Mouse (Mus musculus): ENCODE measurements around the gene Nelfcd. TPM values are rescaled to one million over a fixed set of nuclear protein-coding genes. Genes with fewer than 3 reads are reported as not detected.

Gene Nelfcd
- total RNA-seq, 2 experiments from 2014 or later, result 43.9 to 44.0 TPM

- DNase-seq, result no peak
- intact Hi-C loops (cut with DNase I), result no loop called here
These were observed 21.5 kb downstream of the Nelfcd start for GRCm38 (mm10) chr2:174436916-174437696.

DNA sequence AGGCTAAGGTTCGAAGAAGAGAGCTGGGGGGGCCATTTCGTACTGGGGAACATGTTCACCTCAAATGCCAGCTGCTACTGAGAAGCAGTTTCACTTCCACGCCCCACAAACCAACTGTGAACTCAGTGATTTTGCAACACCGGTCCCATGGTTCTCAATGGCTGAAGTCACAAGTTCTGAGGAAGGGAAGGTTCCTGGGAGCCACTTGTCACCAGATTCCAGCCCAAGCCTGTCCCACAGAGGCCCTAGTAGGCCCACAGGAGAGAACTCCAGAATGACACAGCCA, 22.0 kb downstream of the Nelfcd start:
- peak; percentile 20 to 21 for DNase-seq
- intact Hi-C loops (cut with DNase I), result no loop called here

DNA sequence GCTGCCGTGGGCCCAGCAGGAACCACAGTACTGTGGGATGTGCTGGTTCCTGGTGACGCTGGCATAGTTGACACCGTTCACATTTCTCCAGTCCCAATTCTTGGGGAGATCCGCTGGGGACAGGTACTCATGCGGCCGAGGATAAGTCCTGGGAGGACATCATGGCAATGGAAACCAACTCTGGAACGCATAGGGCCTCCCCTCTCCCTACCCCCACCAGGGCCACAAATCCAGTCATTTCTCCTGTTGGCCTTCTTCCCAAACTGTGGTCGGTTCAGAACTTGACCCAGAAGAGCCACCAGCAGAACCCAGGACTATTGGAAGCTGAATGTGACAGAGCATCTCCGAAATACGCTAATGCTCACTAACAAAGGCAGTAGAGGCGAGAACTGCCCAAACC, 22.6 kb downstream of the Nelfcd start:
- DNase-seq, result no peak
- intact Hi-C loops (cut with DNase I), result no loop called here

DNA sequence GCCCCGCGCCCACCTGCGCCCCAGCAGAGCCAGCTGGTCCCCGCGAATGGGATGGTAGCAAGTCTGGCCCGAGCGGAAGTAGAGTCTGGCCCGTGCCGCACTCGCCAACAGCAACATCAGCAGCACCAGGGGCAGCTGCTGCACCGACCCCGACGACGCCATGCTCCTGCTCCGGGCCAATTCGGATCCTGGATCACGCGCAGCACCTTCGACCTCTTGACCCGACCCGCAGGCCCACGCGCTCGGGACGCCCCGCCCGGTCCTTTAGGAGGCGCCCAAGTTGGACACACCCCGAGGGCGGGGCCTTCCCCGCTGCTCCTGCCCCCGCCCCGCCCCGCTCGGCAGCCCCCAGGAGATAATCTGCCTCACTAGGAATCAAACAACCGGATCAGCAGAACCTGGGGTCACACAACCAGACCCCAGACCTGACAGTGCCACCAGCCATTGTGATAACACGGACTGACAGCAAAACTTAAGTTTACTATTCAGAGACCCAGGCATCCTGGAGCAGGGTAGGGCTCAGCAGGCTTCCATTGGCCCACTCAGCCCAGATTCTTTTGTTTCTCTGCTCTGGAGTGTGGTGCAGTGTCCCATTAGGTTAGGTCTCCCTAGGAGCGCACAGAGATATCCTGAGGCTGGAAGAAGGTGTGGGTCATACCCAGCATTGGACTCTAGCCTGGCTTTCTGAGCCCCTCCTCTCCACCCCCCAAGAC, 23.3 kb downstream of the Nelfcd start, which contains the start of gene Ctsz:
Ctsz (minus strand) TSS at position 303 of the 713 bp plus-strand sequence.
- intact Hi-C loops (cut with DNase I), result no loop called here
- DNase-seq, result peak; percentile 68 to 77

- DNase-seq, result no peak
These were observed 23.8 kb downstream of the Nelfcd start for GRCm38 (mm10) chr2:174439450-174439838.

GRCm38 (mm10) chr2:174439961-174440360, 24.4 kb downstream of the Nelfcd start:
- DNase-seq, result no peak
- intact Hi-C loops (cut with DNase I), result no loop called here

More at GRCm38 (mm10) chr2:174439450-174439838, 23.8 kb downstream of the Nelfcd start:
- intact Hi-C loops (cut with DNase I), result no loop called here

- intact Hi-C loops (cut with DNase I), result no loop called here
These were observed 26.3 kb downstream of the Nelfcd start for GRCm38 (mm10) chr2:174441898-174442297.

GRCm38 (mm10) chr2:174442460-174442859, 26.9 kb downstream of the Nelfcd start:
- intact Hi-C loops (cut with DNase I), result no loop called here
- DNase-seq, result peak; percentile 37 to 39

More at GRCm38 (mm10) chr2:174441898-174442297, 26.3 kb downstream of the Nelfcd start:
- DNase-seq, result no peak

- intact Hi-C loops (cut with DNase I), result no loop called here
- no peak for DNase-seq
These were observed 27.4 kb downstream of the Nelfcd start for GRCm38 (mm10) chr2:174443046-174443445.

GRCm38 (mm10) chr2:174444359-174444758, 28.8 kb downstream of the Nelfcd start:
- intact Hi-C loops (cut with DNase I), result no loop called here
- DNase-seq, result no peak

DNA sequence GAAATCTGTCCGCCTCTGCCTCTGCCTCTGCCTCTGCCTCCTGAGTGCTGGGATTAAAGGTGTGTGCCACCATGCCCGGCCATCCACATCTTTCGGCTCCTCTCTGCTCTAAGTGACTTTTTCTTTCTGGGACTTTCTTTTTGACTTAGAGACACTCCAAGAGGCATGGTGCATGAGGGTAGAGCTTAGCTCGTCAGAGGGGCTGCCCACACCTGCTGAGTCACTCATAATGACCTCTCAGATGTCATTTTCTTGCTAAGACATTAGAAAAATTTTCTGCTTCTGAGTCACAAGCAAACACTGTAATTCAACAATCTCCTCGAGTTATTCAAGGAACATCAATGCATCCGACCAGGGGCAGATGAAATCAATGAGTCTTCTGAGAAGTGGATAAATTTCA, 29.4 kb downstream of the Nelfcd start:
- intact Hi-C loops (cut with DNase I), result no loop called here
- no peak for DNase-seq

GRCm38 (mm10) chr2:174446492-174446891, 30.9 kb downstream of the Nelfcd start:
- DNase-seq, result no peak
- intact Hi-C loops (cut with DNase I), result no loop called here

DNA sequence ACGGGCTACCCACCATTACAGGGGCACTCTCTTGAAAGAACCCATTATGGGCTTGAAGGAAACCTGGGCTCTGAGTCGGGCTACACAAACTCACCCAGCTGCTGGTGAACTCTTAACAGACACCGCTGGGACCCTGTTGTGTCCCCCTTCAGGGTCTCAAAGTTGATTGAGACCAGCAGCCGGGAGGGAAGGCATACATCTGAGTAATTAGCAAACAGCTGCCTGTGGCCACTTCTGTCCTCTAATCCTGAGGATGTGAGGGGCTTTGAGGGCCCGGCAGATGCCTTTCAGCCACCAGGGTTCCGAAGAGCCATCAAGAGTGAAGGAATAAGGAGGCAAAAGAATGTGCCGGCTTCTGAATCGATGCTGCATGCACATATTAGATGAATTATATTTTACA, 31.3 kb downstream of the Nelfcd start:
- DNase-seq, result no peak
- intact Hi-C loops (cut with DNase I), result no loop called here

- intact Hi-C loops (cut with DNase I), result no loop called here
- DNase-seq, result no peak
These were observed 32.8 kb downstream of the Nelfcd start for GRCm38 (mm10) chr2:174448405-174448804.

- DNase-seq, result no peak
- intact Hi-C loops (cut with DNase I), result no loop called here
These were observed 34.7 kb downstream of the Nelfcd start, which contains the start of gene Tubb1 for GRCm38 (mm10) chr2:174450353-174450752. Gene Tubb1, plus strand, starts transcription at chr2:174450695.

- DNase-seq, result peak in 1 of 2 experiments; percentile 39
- intact Hi-C loops (cut with DNase I), result loop anchor here (2.0 kb wide), 1 partner anchor 141 kb away; no protein-coding TSS in a partner anchor
These were observed 38.1 kb downstream of the Nelfcd start for GRCm38 (mm10) chr2:174453681-174454080.

GRCm38 (mm10) chr2:174459365-174459764, 43.8 kb downstream of the Nelfcd start:
- intact Hi-C loops (cut with DNase I), result no loop called here
- DNase-seq, result no peak

DNA sequence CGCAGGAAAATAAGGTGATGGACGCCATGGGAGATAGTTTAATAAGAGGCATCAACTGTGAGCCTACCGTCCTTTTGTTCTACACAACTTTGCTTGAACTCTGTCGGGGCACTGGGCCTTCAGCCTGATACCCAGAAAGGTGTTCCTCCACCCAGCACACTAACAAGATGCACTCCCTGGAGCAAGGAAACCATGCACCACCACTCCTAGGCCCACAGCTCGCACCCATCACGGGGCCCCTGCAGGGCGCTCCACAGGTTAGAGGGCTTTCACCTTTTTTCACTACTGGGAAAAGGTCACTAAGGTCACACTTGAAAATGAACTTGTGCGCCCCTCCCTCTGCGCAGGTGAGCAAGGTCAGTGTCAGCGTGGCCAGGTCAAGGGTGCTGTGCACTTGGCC, 47.8 kb downstream of the Nelfcd start:
- peak in 1 of 2 experiments; percentile 51 for DNase-seq
- intact Hi-C loops (cut with DNase I), result loop anchor here (2.0 to 10.0 kb wide), 2 partner anchors 133 to 389 kb away; partner anchors contain the start of gene Stx16

- DNase-seq, result peak; percentile 97 to 98
- intact Hi-C loops (cut with DNase I), result loop anchor here (2.0 to 10.0 kb wide), 2 partner anchors 133 to 389 kb away; partner anchors contain the start of gene Stx16
These were observed 48.4 kb downstream of the Nelfcd start, which contains the start of gene Atp5e for GRCm38 (mm10) chr2:174463789-174464523. Gene Atp5e, minus strand, starts transcription at chr2:174464105.

DNA sequence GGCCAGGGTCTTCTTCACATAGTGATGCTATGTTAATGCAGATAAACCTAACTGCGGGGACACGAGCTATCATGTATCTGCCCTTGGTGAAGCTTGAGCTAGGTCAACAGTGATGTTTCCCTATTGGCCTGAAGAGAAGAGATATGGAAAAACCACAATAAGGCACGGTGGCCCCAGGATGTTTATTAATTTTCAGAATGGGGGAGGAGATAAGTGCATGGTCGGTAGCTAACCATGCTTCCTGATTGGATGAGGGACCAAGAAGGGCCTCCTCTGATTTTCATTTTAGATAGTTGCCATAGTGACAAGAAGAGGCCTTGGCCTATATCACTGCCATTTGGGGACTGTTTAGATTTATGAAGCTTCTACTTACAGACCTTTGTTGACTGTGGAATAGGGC, 54.7 kb downstream of the Nelfcd start:
- intact Hi-C loops (cut with DNase I), result loop anchor here (5.0 kb wide), 1 partner anchor 202 kb away; no protein-coding TSS in a partner anchor
- DNase-seq, result no peak
